9 mouse cellular contexts compared by ENCODE assay signal in the genomic region with DNA sequence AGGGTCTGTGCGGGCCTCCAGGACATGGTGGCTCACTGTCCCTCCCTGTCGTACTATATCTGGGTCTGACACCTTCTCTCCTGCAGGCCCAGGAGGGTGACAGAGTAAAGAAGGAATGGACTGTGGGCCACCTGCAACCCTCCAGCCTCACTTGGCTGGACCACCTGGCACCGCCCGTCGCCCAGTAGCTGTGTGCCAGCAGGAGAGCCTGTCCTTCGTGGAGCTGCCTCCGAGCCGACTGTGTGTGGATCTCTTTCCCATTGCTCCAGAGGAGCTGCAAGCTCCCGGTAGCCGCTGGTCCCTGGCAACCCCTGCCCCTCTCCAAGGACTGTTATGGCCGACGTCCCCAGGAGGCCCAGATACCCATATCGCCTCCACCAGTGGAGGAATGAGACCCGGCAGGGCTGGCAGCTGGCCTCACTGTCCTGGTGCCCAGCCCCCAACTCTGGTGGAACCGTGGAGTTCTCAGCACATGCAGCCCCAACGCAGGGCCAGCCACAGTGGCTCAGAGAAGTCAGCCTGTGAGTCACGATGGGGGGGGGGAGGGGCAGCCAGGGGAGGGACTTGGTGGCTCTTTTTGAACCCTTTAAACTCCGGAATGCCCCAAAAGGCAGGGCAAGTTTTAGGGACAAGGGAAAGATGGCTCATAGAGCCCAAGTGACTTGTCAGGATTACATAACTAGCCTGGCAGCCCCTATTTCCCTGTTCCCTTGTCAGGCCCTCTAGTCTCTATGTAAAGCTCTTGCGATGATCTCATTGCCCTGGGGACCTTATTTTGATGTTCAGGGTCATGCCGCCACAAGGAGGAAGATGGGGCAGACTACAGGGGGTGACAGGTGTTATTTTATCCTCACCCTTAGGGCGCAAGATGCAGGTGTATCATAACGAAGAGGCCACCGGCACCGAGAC. TPM values are rescaled to one million over a fixed set of nuclear protein-coding genes. Genes with fewer than 3 reads are reported as not detected.
DNase-seq lines count a peak whose midpoint lies in the region; ATAC-seq and TF ChIP-seq lines count a peak whose summit lies in the region.
"Had no signal": no experiment of that assay in that cellular context is flagged by ENCODE, and none has a peak within 500 bp of the region (broad histone marks: within the 10 kb centered on the region; RNA-seq: fewer than 3 reads in every experiment).

No protein-coding gene starts in this region.

- peak overlapping the region; percentile 78 for H3K4me2 ChIP-seq in intestine, embryonic 16.5 days (ENCODE audit: low read depth, low read length)

- peak; percentile 77 for TF ChIP-seq POLR2A in embryonic fibroblast, embryonic 13.5 days (IDR thresholded peaks at IDR 0.05; ENCODE audit: low read depth, low read length)

- no peak for ATAC-seq in intestine, embryonic 16.5 days
- ATAC-seq in granulocyte monocyte progenitor cell, adult 5-6 weeks (replicated peaks; ENCODE audit: poor library complexity, severe bottlenecking): no peak

- no peak overlapping the region for H3K4me3 ChIP-seq in embryonic fibroblast, embryonic 13.5 days (ENCODE audit: insufficient read depth, low read length)
- peak overlapping the region; percentile 52; the same call in 1 of the 2 replicates for H3K4me3 ChIP-seq in intestine, embryonic 16.5 days (ENCODE audit: low read length)

- H3K36me3 ChIP-seq in intestine, embryonic 16.5 days (ENCODE audit: control insufficient read depth, insufficient read depth, low read length): peaks cover 8% of the 10 kb centered on the region; the same call in 1 of the 2 replicates

- DNase-seq in embryo, embryonic 11 days: peak; percentile 13
- no peak for DNase-seq in embryo, embryonic 10.5 days (ENCODE audit: low spot score)
- DNase-seq in 3134 (ENCODE audit: extremely low read depth, insufficient read length, low spot score): peak; percentile 71
- DNase-seq in urinary bladder, adult 18-20 months (ENCODE audit: low spot score in 2 of 2): no peak
- no peak for DNase-seq in spleen, postnatal 4 days (ENCODE audit: low spot score in 2 of 2)

- peaks cover 6% of the 10 kb centered on the region; the same call in 1 of the 2 replicates for H3K27me3 ChIP-seq in intestine, embryonic 16.5 days (replicated peaks; ENCODE audit: control insufficient read depth, insufficient read depth, low read length)

- H3K9me3 ChIP-seq in intestine, embryonic 16.5 days (ENCODE audit: control insufficient read depth, low read length): no peaks in the 10 kb centered on the region

- H3K27ac ChIP-seq in embryonic fibroblast, embryonic 13.5 days (ENCODE audit: insufficient read depth, low read length): peak overlapping the region; percentile 90
- no peak overlapping the region for H3K27ac ChIP-seq in intestine, embryonic 16.5 days (ENCODE audit: low read length)

- peak overlapping the region; percentile 67; the same call in 1 of the 2 replicates for H3K9ac ChIP-seq in intestine, embryonic 16.5 days (ENCODE audit: low read depth, low read length)

- no peak for TF ChIP-seq CTCF in embryonic fibroblast, embryonic 13.5 days (IDR thresholded peaks at IDR 0.05; ENCODE audit: borderline replicate concordance, insufficient read depth, low read length)

- 39% methylated on average over 24 of the region's 24 CpGs for WGBS in intestine, embryonic 16.5 days

- peaks cover 13% of the 10 kb centered on the region for H3K4me1 ChIP-seq in embryonic fibroblast, embryonic 13.5 days (ENCODE audit: control insufficient read depth, insufficient read depth, low read length)
- peaks cover 68% of the 10 kb centered on the region for H3K4me1 ChIP-seq in intestine, embryonic 16.5 days (ENCODE audit: control insufficient read depth, insufficient read depth, low read length)

RNA-seq across cellular contexts. Expression of gene Arhgef19, which starts 7.0 kb away (rescaled TPM):
- polyA plus RNA-seq in embryonic fibroblast, embryonic 13.5 days (2011; ENCODE audit: insufficient read length, low read depth, missing spikeins): 15.2 and 16.4 TPM in 2 replicates
- polyA plus RNA-seq in intestine, embryonic 16.5 days (2015; fragmentation: Nextera tagmentation; extraction: Ambion mirVana): 15.0 and 15.1 TPM in 2 replicates
- total RNA-seq in granulocyte monocyte progenitor cell, adult 5-6 weeks (2014; fragmentation: Nextera tagmentation): not detected in 2 replicates
- not detected in 2 replicates for total RNA-seq in granulocyte monocyte progenitor cell, adult 5-6 weeks (2017)
- total RNA-seq: hematopoietic stem cell, adult 5-6 weeks had no signal

RNA-seq across cellular contexts. Expression of gene Rsg1, which starts 32.6 kb away (rescaled TPM):
- 1.3 and 2.1 TPM in 2 replicates for polyA plus RNA-seq in embryonic fibroblast, embryonic 13.5 days (2011; ENCODE audit: insufficient read length, low read depth, missing spikeins)
- 4.2 and 5.1 TPM in 2 replicates for polyA plus RNA-seq in intestine, embryonic 16.5 days (2015; fragmentation: Nextera tagmentation; extraction: Ambion mirVana)
- total RNA-seq in granulocyte monocyte progenitor cell, adult 5-6 weeks (2014; fragmentation: Nextera tagmentation): 1.4 and 1.8 TPM in 2 replicates
- total RNA-seq in granulocyte monocyte progenitor cell, adult 5-6 weeks (2017): 1.4 and 2.6 TPM in 2 replicates

RNA-seq across cellular contexts. Expression of gene Epha2, which starts 54.7 kb away (rescaled TPM):
- 16.7 and 28.6 TPM in 2 replicates for polyA plus RNA-seq in embryonic fibroblast, embryonic 13.5 days (2011; ENCODE audit: insufficient read length, low read depth, missing spikeins)
- 7.6 and 8.5 TPM in 2 replicates for polyA plus RNA-seq in intestine, embryonic 16.5 days (2015; fragmentation: Nextera tagmentation; extraction: Ambion mirVana)
- total RNA-seq in granulocyte monocyte progenitor cell, adult 5-6 weeks (2014; fragmentation: Nextera tagmentation): 0.88 TPM in 1 of 2 replicates, not detected in the other
- total RNA-seq in granulocyte monocyte progenitor cell, adult 5-6 weeks (2017): 0.10 TPM in 1 of 2 replicates, not detected in the other
- total RNA-seq: hematopoietic stem cell, adult 5-6 weeks had no signal

Comparison
In these comparisons a context has a peak if more than half of its experiments do, and no peak if none do; other contexts are left out.
1. DNase-seq: peak in embryo, embryonic 11 days (single experiment) and 3134 (single experiment); none in embryo, embryonic 10.5 days (single experiment), urinary bladder, adult 18-20 months (0 of 2) and spleen, postnatal 4 days (0 of 2).